Mouse (Mus musculus) forebrain, embryonic 10.5 days (tissue): ENCODE data around the gene Triobp. TPM values are rescaled to one million over a fixed set of nuclear protein-coding genes. Genes with fewer than 3 reads are reported as not detected.
A peak's percentile ranks its signal among the peaks of the same experiment; 100 is the strongest.

Experiments
- DNase-seq: peaks from one replicate; pipeline ENCODE4 v3.0.0-alpha.2; 2017; ENCODE audit warnings: low spot score; ENCODE audit errors: extremely low spot score
- H3K27ac ChIP-seq: fragments of 300-500 bp; sonication (generic); 2 replicates; pipeline ENCODE4 v1.5.1; 2016; ENCODE audit warnings: mild to moderate bottlenecking
- H3K27me3 ChIP-seq: fragments of 300-500 bp; sonication (generic); 2 replicates; pipeline ENCODE4 v1.6.1; 2016; ENCODE audit warnings: mild to moderate bottlenecking; ENCODE audit not compliant: poor library complexity, severe bottlenecking
- H3K36me3 ChIP-seq: fragments of 300-500 bp; sonication (generic); replicated peaks from 2 replicates; pipeline ENCODE4 v1.6.1; 2016; ENCODE audit warnings: mild to moderate bottlenecking, moderate library complexity
- H3K4me1 ChIP-seq: fragments of 300-500 bp; sonication (generic); 2 replicates; pipeline ENCODE4 v1.6.1; 2016
- H3K4me3 ChIP-seq: fragments of 300-500 bp; sonication (generic); 2 replicates; pipeline ENCODE4 v1.5.1; 2016; ENCODE audit warnings: mild to moderate bottlenecking, moderate library complexity
- H3K9me3 ChIP-seq: fragments of 300-500 bp; sonication (generic); 2 replicates; pipeline ENCODE4 v1.6.1; 2016; ENCODE audit warnings: mild to moderate bottlenecking, moderate library complexity
- WGBS: fragments of 180-500 bp; shearing (Covaris S2); methylation state at CpG from one replicate; pipeline ENCODE4 v1.1.7; 2016; 5-methylcytosine and 5-hydroxymethylcytosine counted together
- polyA plus RNA-seq: library from polyadenylated mRNA; unstranded; fragments of >200 nt; fragmentation: Nextera tagmentation; extraction: Ambion mirVana; gene quantifications from 2 replicates; pipeline ENCODE4 v1.2.1, GENCODE M21; 2016

Gene Triobp
- polyA plus RNA-seq, 1 experiment from 2014 or later: 41.6 TPM

GRCm38 (mm10) chr15:78914823-78915659 lies 32.5 kb upstream of the Triobp start:
- Histone ChIP-seq H3K4me1 (peaks cover 55% of the 10 kb centered on the region), H3K9me3 (no peaks in the 10 kb centered on the region), H3K4me3 (peak overlapping the region; percentile 90), H3K36me3 (peaks cover 55% of the 10 kb centered on the region), H3K27me3 (no peaks in the 10 kb centered on the region), H3K27ac (peak overlapping the region; percentile 96)
- WGBS: 53% methylated on average over 8 of the region's 8 CpGs
- DNase-seq: no peak

DNA sequence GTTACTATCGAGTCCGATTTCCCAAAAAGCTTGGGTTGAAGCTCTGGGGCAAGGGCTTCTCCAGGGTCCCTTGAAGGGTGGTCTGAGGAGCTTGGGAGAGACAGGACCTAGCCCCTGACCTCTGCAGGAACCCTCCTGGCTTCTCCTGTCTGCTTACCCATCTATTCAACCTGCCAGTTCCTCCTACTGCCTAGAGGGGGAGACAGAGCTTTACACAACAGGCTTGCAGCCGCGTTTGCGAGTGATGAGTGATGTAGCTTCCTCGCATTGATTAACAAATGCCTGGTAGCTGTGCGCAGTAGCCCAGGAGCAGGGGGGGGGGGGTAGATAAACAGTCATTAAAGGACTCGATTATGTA lies 31.9 kb upstream of the Triobp start:
- Histone ChIP-seq H3K27ac (0 out of 2 replicates have a peak overlapping the region, but pooled peaks have one; percentile 0), H3K9me3 (no peaks in the 10 kb centered on the region), H3K4me1 (peaks cover 55% of the 10 kb centered on the region), H3K27me3 (no peaks in the 10 kb centered on the region), H3K4me3 (peak overlapping the region; percentile 90), H3K36me3 (peaks cover 51% of the 10 kb centered on the region)
- peak; percentile 71 for DNase-seq
- WGBS: 14% methylated on average over 8 of the region's 8 CpGs

DNA sequence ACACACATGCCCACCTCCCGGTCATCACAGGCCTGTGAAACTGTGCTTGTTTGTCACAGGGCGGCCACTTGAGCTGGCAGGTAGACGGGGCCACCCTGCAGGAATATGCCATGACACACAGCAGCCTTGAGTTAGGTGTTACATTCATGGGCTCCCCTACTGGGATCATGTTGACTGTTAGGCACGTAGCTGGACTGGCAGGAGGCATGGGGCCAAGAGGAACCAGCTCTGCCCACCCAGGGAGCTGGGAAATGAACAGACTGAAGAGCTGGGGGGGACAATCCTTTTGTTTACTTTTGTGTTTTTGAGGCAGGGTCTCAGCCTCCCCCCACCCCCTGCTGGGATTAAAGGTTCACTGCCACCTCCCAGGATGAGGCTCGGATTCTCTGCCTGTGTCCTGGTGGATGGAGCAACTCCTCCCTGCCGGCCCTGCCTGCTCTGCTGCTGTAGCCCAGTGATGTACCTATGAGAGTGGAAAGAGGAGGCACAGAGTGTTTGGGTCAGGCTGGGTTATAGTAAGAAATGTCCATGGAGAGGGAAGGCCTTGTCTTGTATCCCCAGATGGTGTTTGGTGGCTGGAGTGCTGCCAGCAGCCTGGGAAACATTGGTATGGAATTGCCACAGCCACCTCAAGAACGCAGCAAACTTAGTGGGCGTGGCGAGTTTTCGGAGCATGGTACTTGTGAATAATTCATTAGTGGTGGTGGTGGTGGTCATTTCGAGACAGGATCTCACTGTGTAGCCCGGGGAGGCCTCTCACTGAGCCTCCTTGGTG lies 31.3 kb upstream of the Triobp start:
- no peak for DNase-seq
- H3K9me3 ChIP-seq: no peaks in the 10 kb centered on the region
- H3K4me1 ChIP-seq: peaks cover 54% of the 10 kb centered on the region
- H3K36me3 ChIP-seq: peaks cover 46% of the 10 kb centered on the region
- H3K27ac ChIP-seq: 0 out of 2 replicates have a peak overlapping the region, but pooled peaks have one; percentile 0
- peak overlapping the region; percentile 90 for H3K4me3 ChIP-seq
- no peaks in the 10 kb centered on the region for H3K27me3 ChIP-seq
- WGBS: 72% methylated on average over 12 of the region's 12 CpGs

GRCm38 (mm10) chr15:78918126-78918525 lies 29.4 kb upstream of the Triobp start:
- no peaks in the 10 kb centered on the region for H3K27me3 ChIP-seq
- no peak overlapping the region for H3K4me3 ChIP-seq
- peaks cover 42% of the 10 kb centered on the region for H3K36me3 ChIP-seq
- 92% methylated on average over 23 of the region's 23 CpGs for WGBS
- H3K27ac ChIP-seq: no peak overlapping the region
- H3K4me1 ChIP-seq: peaks cover 48% of the 10 kb centered on the region
- no peaks in the 10 kb centered on the region for H3K9me3 ChIP-seq
- no peak for DNase-seq

- peaks cover 42% of the 10 kb centered on the region for H3K36me3 ChIP-seq
- H3K4me3 ChIP-seq: no peak overlapping the region
- peaks cover 43% of the 10 kb centered on the region for H3K4me1 ChIP-seq
- H3K27me3 ChIP-seq: 0 out of 2 replicates have a peak, but pooled peaks cover under 1% of the 10 kb centered on the region
- no peaks in the 10 kb centered on the region for H3K9me3 ChIP-seq
- H3K27ac ChIP-seq: no peak overlapping the region
- WGBS: 88% methylated on average over 12 of the region's 12 CpGs
- DNase-seq: no peak
Observed at GRCm38 (mm10) chr15:78919914-78920313, 27.6 kb upstream of the Triobp start.

DNA sequence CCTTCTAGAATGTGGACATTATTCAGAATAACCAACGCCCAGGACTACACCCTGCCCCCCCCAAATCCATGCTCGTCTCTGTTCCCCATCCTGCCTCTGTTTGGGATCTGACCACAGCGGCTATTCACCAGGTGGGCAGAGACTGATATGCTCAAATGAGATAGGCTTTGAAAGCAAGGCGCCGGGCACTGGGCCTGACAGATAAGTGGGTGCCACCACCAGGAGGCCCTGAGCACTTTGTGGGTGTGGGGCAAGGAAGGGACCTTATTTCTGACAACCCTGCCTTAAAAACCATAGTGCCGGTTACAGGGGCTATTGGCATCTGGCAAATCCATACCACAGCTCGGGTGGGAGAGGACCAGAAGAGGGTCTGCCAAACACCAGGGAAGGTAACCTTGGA lies 24.8 kb upstream of the Triobp start:
- peaks cover 25% of the 10 kb centered on the region for H3K27me3 ChIP-seq
- H3K27ac ChIP-seq: no peak overlapping the region
- peaks cover 46% of the 10 kb centered on the region for H3K4me1 ChIP-seq
- no peak for DNase-seq
- no peaks in the 10 kb centered on the region for H3K9me3 ChIP-seq
- H3K36me3 ChIP-seq: peaks cover 24% of the 10 kb centered on the region
- H3K4me3 ChIP-seq: no peak overlapping the region
- 84% methylated on average over 7 of the region's 7 CpGs for WGBS

DNA sequence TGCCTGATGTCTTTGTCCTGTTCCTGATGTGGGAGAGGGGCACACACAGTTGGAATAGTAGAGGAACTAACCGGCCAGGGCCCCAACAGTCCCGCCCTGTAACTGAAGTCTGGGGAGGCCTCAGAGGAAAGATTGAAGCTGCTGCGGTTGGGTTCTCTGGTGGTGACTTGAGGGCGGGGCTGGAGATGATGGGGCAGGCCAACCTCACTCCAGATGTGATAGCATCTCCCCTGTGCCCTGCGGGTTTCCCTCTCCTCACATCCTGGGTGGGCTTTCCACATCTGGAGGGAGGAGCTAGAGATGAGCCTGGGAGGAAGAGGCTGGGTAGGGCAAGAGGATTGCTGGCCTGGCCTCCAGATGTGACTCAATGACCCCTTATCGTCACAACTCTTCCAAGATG lies 23.9 kb upstream of the Triobp start:
- H3K4me3 ChIP-seq: no peak overlapping the region
- peak overlapping the region; percentile 53; the same call in 1 of the 2 replicates for H3K27ac ChIP-seq
- H3K4me1 ChIP-seq: peaks cover 52% of the 10 kb centered on the region
- DNase-seq: no peak
- no peaks in the 10 kb centered on the region for H3K9me3 ChIP-seq
- 71% methylated on average over 6 of the region's 6 CpGs for WGBS
- peaks cover 27% of the 10 kb centered on the region for H3K27me3 ChIP-seq
- peaks cover 17% of the 10 kb centered on the region for H3K36me3 ChIP-seq

DNA sequence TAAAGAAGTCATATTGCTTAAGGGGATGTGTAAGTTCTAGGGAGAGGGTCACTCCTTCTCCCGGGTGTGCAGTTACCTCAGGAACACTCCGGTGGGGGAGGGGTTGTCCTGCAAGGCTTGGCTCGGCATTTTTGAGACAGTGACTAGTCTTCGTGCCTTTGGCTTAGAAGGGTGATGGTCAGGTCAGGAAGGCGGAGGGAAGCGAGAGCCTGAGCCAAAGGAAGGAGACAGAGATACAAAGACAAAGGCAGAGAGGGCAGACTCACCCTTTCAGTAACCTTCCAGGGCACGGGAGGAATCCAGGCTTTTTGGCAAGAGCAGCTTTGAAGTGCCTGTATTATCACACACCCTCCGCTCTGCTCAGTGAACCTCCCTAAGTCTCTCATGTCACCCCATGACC lies 22.4 kb upstream of the Triobp start:
- peaks cover 12% of the 10 kb centered on the region for H3K36me3 ChIP-seq
- peaks cover 54% of the 10 kb centered on the region for H3K4me1 ChIP-seq
- H3K4me3 ChIP-seq: no peak overlapping the region
- H3K27me3 ChIP-seq: peaks cover 27% of the 10 kb centered on the region
- 36% methylated on average over 8 of the region's 8 CpGs for WGBS
- H3K9me3 ChIP-seq: no peaks in the 10 kb centered on the region
- DNase-seq: no peak
- peak overlapping the region; percentile 79 for H3K27ac ChIP-seq

DNA sequence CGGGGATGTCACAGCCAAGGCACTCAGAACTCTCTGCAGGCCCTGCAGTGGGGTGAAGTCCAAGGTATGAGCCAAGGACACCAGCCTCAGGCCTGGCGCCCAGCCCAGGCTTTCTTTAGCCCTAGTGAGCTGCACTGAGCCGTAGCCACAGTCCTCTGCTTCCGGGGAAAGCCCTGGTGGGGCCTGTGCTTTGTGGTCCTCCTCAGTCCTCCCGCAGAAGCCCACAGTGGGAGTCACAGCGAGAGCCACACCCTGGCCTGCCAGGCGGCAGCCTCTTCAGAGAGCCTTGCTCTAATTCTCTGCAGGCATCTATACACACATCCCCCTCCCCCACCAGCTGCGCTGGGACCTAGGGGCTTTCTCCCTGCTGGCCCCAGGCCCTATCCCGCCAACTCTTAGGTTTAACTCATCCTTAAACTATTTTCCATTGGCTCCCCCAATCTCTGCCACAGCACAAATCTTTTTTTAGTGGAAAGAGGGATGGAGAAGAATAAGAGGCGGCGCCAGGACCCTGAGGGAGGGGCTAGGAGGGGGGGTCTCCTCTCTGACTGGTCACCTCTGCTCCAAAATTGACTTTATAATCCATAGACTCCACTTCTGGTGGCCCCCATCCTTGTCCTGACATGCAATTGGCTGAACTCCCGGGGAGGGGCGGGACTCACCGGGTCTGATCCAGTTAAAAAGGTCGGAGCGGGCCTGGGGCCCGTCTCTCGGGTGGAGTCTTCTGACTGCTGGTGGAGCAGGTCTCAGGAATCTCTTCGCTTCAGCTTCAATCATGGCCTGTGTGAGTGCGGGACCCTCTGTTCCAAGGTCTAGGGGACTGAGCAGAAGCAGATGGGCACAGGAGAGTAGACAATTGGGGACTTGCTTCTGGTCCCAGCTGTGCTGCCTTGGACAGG lies 21.3 kb upstream of the Triobp start, which contains the start of gene Lgals1:
Gene Lgals1 (plus strand): TSS at position 705 of the 899 bp plus-strand sequence.
- WGBS: 8% methylated on average over 20 of the region's 20 CpGs
- peaks cover 56% of the 10 kb centered on the region for H3K4me1 ChIP-seq
- no peaks in the 10 kb centered on the region for H3K9me3 ChIP-seq
- H3K4me3 ChIP-seq: peak within 1 kb of the TSS; percentile 51
- DNase-seq: peak; percentile 78
- H3K27me3 ChIP-seq: peaks cover 27% of the 10 kb centered on the region
- H3K27ac ChIP-seq: peak within 1 kb of the TSS; percentile 79
- peaks cover 12% of the 10 kb centered on the region for H3K36me3 ChIP-seq

DNA sequence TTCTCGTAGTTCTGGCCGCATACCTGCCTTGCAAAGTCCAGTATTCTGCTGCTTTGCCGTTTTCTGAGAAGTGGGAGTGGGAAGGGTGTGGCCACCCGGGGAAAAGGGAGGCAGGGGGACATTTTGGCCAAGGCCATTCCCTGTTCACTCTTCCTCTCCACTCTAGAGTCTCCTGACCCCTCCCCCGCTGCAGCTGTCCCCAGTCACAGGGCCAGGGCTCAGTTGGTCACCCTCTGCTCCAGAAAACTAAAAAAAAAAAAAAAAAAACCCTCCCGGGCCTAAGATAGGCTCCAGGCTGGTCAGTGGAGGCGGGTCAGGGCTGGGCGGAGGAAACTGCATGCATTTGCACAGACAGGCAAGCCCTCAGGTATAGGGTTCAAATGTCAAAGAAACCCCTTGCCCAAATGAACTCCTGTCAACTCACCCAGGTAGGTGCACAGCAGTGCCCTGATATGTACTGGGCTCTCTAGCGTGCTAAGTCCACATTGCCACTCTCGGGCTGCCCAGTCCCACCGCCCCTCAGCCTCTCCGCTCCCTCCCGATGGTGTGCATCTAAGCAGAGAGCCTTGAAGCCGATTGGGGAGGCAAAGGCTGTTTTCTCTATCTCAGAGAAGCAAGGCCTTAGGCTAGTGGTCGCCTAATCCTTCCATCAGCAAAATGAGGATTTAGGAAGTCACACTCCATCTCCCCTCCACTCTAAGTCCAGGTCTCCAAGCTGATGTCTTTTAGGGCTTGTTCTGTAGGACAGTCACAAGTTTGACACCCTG lies 20.3 kb upstream of the Triobp start:
- peaks cover 27% of the 10 kb centered on the region for H3K27me3 ChIP-seq
- no peak for DNase-seq
- H3K4me3 ChIP-seq: peak overlapping the region; percentile 51
- peak overlapping the region; percentile 79 for H3K27ac ChIP-seq
- whole genome bisulfite sequencing: 20% methylated on average over 15 of the region's 15 CpGs
- H3K9me3 ChIP-seq: no peaks in the 10 kb centered on the region
- peaks cover 57% of the 10 kb centered on the region for H3K4me1 ChIP-seq
- H3K36me3 ChIP-seq: peaks cover 12% of the 10 kb centered on the region

GRCm38 (mm10) chr15:78927788-78928457 lies 19.6 kb upstream of the Triobp start:
- Histone ChIP-seq H3K27ac (peak overlapping the region; percentile 79), H3K36me3 (peaks cover 12% of the 10 kb centered on the region), H3K4me1 (peaks cover 57% of the 10 kb centered on the region), H3K9me3 (no peaks in the 10 kb centered on the region), H3K4me3 (peak overlapping the region; percentile 51), H3K27me3 (peaks cover 27% of the 10 kb centered on the region)
- DNase-seq: peak; percentile 76
- WGBS: under 1% methylated on average over 35 of the region's 35 CpGs
